In the genomic region with DNA sequence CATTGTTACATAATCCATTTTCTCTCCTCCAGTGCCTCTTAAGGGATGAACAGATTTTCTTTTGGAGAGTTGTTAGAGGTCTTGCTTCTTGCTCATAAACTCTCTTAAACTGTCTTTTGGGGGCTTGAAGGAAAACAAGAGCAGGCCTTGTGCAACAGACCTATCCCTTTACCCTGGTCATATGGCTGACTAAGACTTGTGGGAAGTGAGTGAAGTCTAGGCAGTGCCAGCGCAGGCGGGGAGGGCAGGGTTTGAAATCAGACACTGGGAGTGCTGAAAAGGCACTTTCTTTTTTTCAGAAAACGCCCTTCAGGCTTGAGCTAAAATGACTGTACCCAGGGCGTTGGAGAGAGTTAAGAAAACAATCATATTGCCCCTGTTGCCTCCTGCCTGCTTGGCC, we compare ENCODE assay signal across 23 mouse cellular contexts. TPM values are rescaled to one million over a fixed set of nuclear protein-coding genes. Genes with fewer than 3 reads are reported as not detected.
DNase-seq lines count a peak whose midpoint lies in the region; ATAC-seq and TF ChIP-seq lines count a peak whose summit lies in the region.
"Had no signal": no experiment of that assay in that cellular context is flagged by ENCODE, and none has a peak within 500 bp of the region (broad histone marks: within the 10 kb centered on the region; RNA-seq: fewer than 3 reads in every experiment).

No protein-coding gene starts in this region.

- no peak overlapping the region for H3K27ac ChIP-seq in liver, postnatal 0 days (ENCODE audit: low read depth)
- no peak overlapping the region for H3K27ac ChIP-seq in embryonic facial prominence, embryonic 11.5 days (replicated peaks; ENCODE audit: low read depth, low read length)
- H3K27ac ChIP-seq: embryonic facial prominence, embryonic 13.5 days; forebrain, embryonic 12.5 days; heart, embryonic 13.5 days; layer of hippocampus, adult 2 months; left cerebral cortex, adult 2 months; limb, embryonic 13.5 days; neural tube, embryonic 13.5 days had no signal

- ATAC-seq in liver, postnatal 0 days, result no peak
- ATAC-seq in embryonic facial prominence, embryonic 11.5 days (replicated peaks; ENCODE audit: insufficient number of reproducible peaks, low FRiP score, low TSS enrichment, low read depth), result no peak

- no peak for DNase-seq in liver, postnatal 0 days
- DNase-seq in liver, result no peak
- DNase-seq in embryonic facial prominence, embryonic 11.5 days (ENCODE audit: low spot score), result peak; percentile 18
- DNase-seq in splenic B cell, adult 2 months (ENCODE audit: low read depth, low spot score), result peak; percentile 31
- no peak for DNase-seq in gastrocnemius, postnatal 14 days
- DNase-seq in testis, postnatal 10 days (ENCODE audit: low spot score), result no peak
- DNase-seq: adrenal gland, postnatal 14 days; cerebellum, adult 8-10 months; heart, postnatal 4 days; thymus, adult 18-20 months had no signal

- intact Hi-C loops in gastrocnemius, postnatal 14 days (cut with DNase I; ENCODE audit: low total_unique reads), result no loop called here

- no peaks in the 10 kb centered on the region for H3K79me3 ChIP-seq in C2C12 (ENCODE audit: low read depth)

- no peak for TF ChIP-seq CTCF in liver, postnatal 0 days (IDR thresholded peaks at IDR 0.05; ENCODE audit: low read depth)
- no peak for TF ChIP-seq CTCF in C2C12 (IDR thresholded peaks at IDR 0.05; ENCODE audit: control insufficient read depth, insufficient read depth, insufficient read length)

- H3ac ChIP-seq in C2C12 (ENCODE audit: control insufficient read depth, insufficient read length, low read depth), result no peak overlapping the region

- 47% methylated on average over 4 of the region's 4 CpGs for WGBS in liver, postnatal 0 days (ENCODE audit: insufficient replicate concordance)
- 21% methylated on average over 4 of the region's 4 CpGs for WGBS in embryonic facial prominence, embryonic 11.5 days

- H3K4me3 ChIP-seq in liver, postnatal 0 days (ENCODE audit: low read depth, low read length), result peak overlapping the region; percentile 28
- no peak overlapping the region for H3K4me3 ChIP-seq in C2C12 (ENCODE audit: insufficient read depth, poor library complexity, severe bottlenecking)
- no peak overlapping the region for H3K4me3 ChIP-seq in embryonic facial prominence, embryonic 11.5 days (ENCODE audit: low read depth, low read length)
- H3K4me3 ChIP-seq: embryonic facial prominence, embryonic 13.5 days; forebrain, embryonic 12.5 days; heart, embryonic 13.5 days; layer of hippocampus, adult 2 months; left cerebral cortex, adult 2 months; limb, embryonic 13.5 days; neural tube, embryonic 13.5 days had no signal

- H3K4me1 ChIP-seq in liver, postnatal 0 days (ENCODE audit: insufficient read depth), result no peaks in the 10 kb centered on the region
- no peaks in the 10 kb centered on the region for H3K4me1 ChIP-seq in embryonic facial prominence, embryonic 11.5 days (ENCODE audit: control insufficient read depth, insufficient read depth, low read length)
- H3K4me1 ChIP-seq: forebrain, embryonic 12.5 days; heart, embryonic 13.5 days; neural tube, embryonic 13.5 days had no signal

- no peaks in the 10 kb centered on the region for H3K9me3 ChIP-seq in liver, postnatal 0 days (ENCODE audit: low read length)
- H3K9me3 ChIP-seq in embryonic facial prominence, embryonic 11.5 days (replicated peaks; ENCODE audit: control insufficient read depth, low read length), result no peaks in the 10 kb centered on the region
- H3K9me3 ChIP-seq: embryonic facial prominence, embryonic 13.5 days; forebrain, embryonic 12.5 days; heart, embryonic 13.5 days; limb, embryonic 13.5 days; neural tube, embryonic 13.5 days had no signal

- no peaks in the 10 kb centered on the region for H3K79me2 ChIP-seq in C2C12 (ENCODE audit: control insufficient read depth, insufficient read depth)

- H3K36me3 ChIP-seq in liver, postnatal 0 days (replicated peaks; ENCODE audit: insufficient read depth, low read length), result no peaks in the 10 kb centered on the region
- no peaks in the 10 kb centered on the region for H3K36me3 ChIP-seq in C2C12 (ENCODE audit: control insufficient read depth, insufficient read depth)
- H3K36me3 ChIP-seq in embryonic facial prominence, embryonic 11.5 days (replicated peaks; ENCODE audit: control insufficient read depth, insufficient read depth, low read depth, low read length), result no peaks in the 10 kb centered on the region
- peaks cover 3% of the 10 kb centered on the region; the same call in 1 of the 2 replicates for H3K36me3 ChIP-seq in splenic B cell, adult 2 months (ENCODE audit: control insufficient read depth, insufficient read depth, low read length, poor library complexity, severe bottlenecking)
- H3K36me3 ChIP-seq: embryonic facial prominence, embryonic 13.5 days; forebrain, embryonic 12.5 days; heart, embryonic 13.5 days; limb, embryonic 13.5 days; neural tube, embryonic 13.5 days had no signal

- H3K27me3 ChIP-seq in liver, postnatal 0 days (ENCODE audit: insufficient read depth, low read length), result no peaks in the 10 kb centered on the region
- no peaks in the 10 kb centered on the region for H3K27me3 ChIP-seq in C2C12 (ENCODE audit: control insufficient read depth, insufficient read depth, insufficient read length)
- H3K27me3 ChIP-seq in embryonic facial prominence, embryonic 11.5 days (ENCODE audit: control insufficient read depth, insufficient read depth, low read length), result no peaks in the 10 kb centered on the region
- no peaks in the 10 kb centered on the region for H3K27me3 ChIP-seq in splenic B cell, adult 2 months (ENCODE audit: control insufficient read depth, insufficient read depth, low read length, poor library complexity, severe bottlenecking)
- H3K27me3 ChIP-seq: embryonic facial prominence, embryonic 13.5 days; forebrain, embryonic 12.5 days; heart, embryonic 13.5 days; limb, embryonic 13.5 days; neural tube, embryonic 13.5 days had no signal

- H3K4me2 ChIP-seq in liver, postnatal 0 days (ENCODE audit: low read depth, low read length), result peak overlapping the region; percentile 44
- H3K4me2 ChIP-seq in embryonic facial prominence, embryonic 11.5 days (ENCODE audit: low read depth, low read length), result no peak overlapping the region; the same call in 1 of the 2 replicates
- H3K4me2 ChIP-seq: embryonic facial prominence, embryonic 13.5 days; forebrain, embryonic 12.5 days; heart, embryonic 13.5 days; limb, embryonic 13.5 days; neural tube, embryonic 13.5 days had no signal

- no peak for TF ChIP-seq EP300 in liver, postnatal 0 days (IDR thresholded peaks at IDR 0.05; ENCODE audit: low read depth)

- no peak overlapping the region for H3K9ac ChIP-seq in liver, postnatal 0 days (replicated peaks)
- no peak overlapping the region for H3K9ac ChIP-seq in embryonic facial prominence, embryonic 11.5 days (replicated peaks; ENCODE audit: low read length)
- H3K9ac ChIP-seq: embryonic facial prominence, embryonic 13.5 days; forebrain, embryonic 12.5 days; heart, embryonic 13.5 days; limb, embryonic 13.5 days; neural tube, embryonic 13.5 days had no signal

TF ChIP-seq in C2C12, 6 proteins besides CTCF, POLR2A, EP300 and RAD21:
- TF ChIP-seq FOSL1 (IDR thresholded peaks at IDR 0.05; ENCODE audit: insufficient read depth, low read length, poor library complexity, severe bottlenecking) (no peak), CEBPB (IDR thresholded peaks at IDR 0.05; ENCODE audit: low read depth) (peak; percentile 47)

RNA-seq across cellular contexts. Expression of gene Pou2af1, which starts 1.8 kb away (rescaled TPM):
- polyA plus RNA-seq in liver, postnatal 0 days (2015; fragmentation: Nextera tagmentation; extraction: Ambion mirVana), result 7.6 and 8.4 TPM in 2 replicates
- polyA plus RNA-seq in C2C12 (2012; fragmentation: generic; extraction: Trizol), result 0.01 TPM
- not detected in 2 replicates for polyA plus RNA-seq in embryonic facial prominence, embryonic 11.5 days (2014; fragmentation: Nextera tagmentation; extraction: Ambion mirVana)
- under 1 TPM; 0.11 to 0.16 TPM for total RNA-seq in gastrocnemius, postnatal 14 days (2021)
- total RNA-seq: layer of hippocampus, adult 2 months had no signal
- polyA plus RNA-seq: forebrain, embryonic 12.5 days; heart, embryonic 13.5 days; kidney, embryonic 14.5 days; limb, embryonic 13.5 days; midbrain, postnatal 0 days; neural tube, embryonic 13.5 days had no signal

RNA-seq across cellular contexts. Expression of gene Gm32742, which starts 50.0 kb away (rescaled TPM):
- not detected in 2 replicates for polyA plus RNA-seq in liver, postnatal 0 days (2015; fragmentation: Nextera tagmentation; extraction: Ambion mirVana)
- 0.01 TPM for polyA plus RNA-seq in C2C12 (2012; fragmentation: generic; extraction: Trizol)
- polyA plus RNA-seq in embryonic facial prominence, embryonic 11.5 days (2014; fragmentation: Nextera tagmentation; extraction: Ambion mirVana), result not detected in 2 replicates
- total RNA-seq in gastrocnemius, postnatal 14 days (2021), result not detected
- total RNA-seq: adrenal gland, postnatal 14 days; gastrocnemius, postnatal 4 days; heart, postnatal 4 days; layer of hippocampus, adult 2 months; left cerebral cortex, adult 2 months; midbrain, postnatal 0 days had no signal
- polyA plus RNA-seq: intestine, embryonic 14.5 days; kidney, embryonic 14.5 days; limb, embryonic 13.5 days; liver, embryonic 16.5 days; midbrain, postnatal 0 days had no signal

Comparison
In these comparisons a context has a peak if more than half of its experiments do, and no peak if none do; other contexts are left out.
1. DNase-seq: peak in embryonic facial prominence, embryonic 11.5 days (single experiment) and splenic B cell, adult 2 months (single experiment); none in liver, postnatal 0 days (single experiment), liver (single experiment), gastrocnemius, postnatal 14 days (single experiment) and testis, postnatal 10 days (single experiment).